Mouse (Mus musculus) liver (tissue): ENCODE data around the gene Cfap161.

Experiments used
- DNase-seq: peaks from one replicate; pipeline ENCODE4 v3.0.0-alpha.2; 2020; ENCODE audit warnings: mixed read lengths

The Cfap161 gene

GRCm38 (mm10) chr7:83738623-83739462, 55.8 kb downstream of the Cfap161 start:
- no peak for DNase-seq

- DNase-seq: no peak
These were observed 56.7 kb downstream of the Cfap161 start for GRCm38 (mm10) chr7:83737914-83738490.

- no peak for DNase-seq
These were observed 58.2 kb downstream of the Cfap161 start for GRCm38 (mm10) chr7:83736341-83737115.

GRCm38 (mm10) chr7:83735108-83735781, 59.4 kb downstream of the Cfap161 start:
- no peak for DNase-seq

GRCm38 (mm10) chr7:83734671-83735082, 60.0 kb downstream of the Cfap161 start:
- DNase-seq: no peak

- no peak for DNase-seq
These were observed 60.4 kb downstream of the Cfap161 start for GRCm38 (mm10) chr7:83734246-83734645.

GRCm38 (mm10) chr7:83732781-83733180, 61.9 kb downstream of the Cfap161 start:
- DNase-seq: no peak

GRCm38 (mm10) chr7:83731961-83732666, 62.6 kb downstream of the Cfap161 start:
- no peak for DNase-seq

- no peak for DNase-seq
These were observed 63.4 kb downstream of the Cfap161 start for GRCm38 (mm10) chr7:83731297-83731696.

GRCm38 (mm10) chr7:83726936-83727632, 67.6 kb downstream of the Cfap161 start:
- no peak for DNase-seq

- DNase-seq: no peak
These were observed 68.9 kb downstream of the Cfap161 start for GRCm38 (mm10) chr7:83725801-83726200.

- DNase-seq: no peak
These were observed 70.1 kb downstream of the Cfap161 start for GRCm38 (mm10) chr7:83724541-83724940.
